Mouse (Mus musculus): ENCODE measurements around the gene Inpp4a. TPM values are rescaled to one million over a fixed set of nuclear protein-coding genes. Genes with fewer than 3 reads are reported as not detected.

The Inpp4a gene
- polyA plus RNA-seq (2012; rRNA removed; ENCODE audit: low replicate concordance), result 13.2 and 17.1 TPM in 2 replicates

DNA sequence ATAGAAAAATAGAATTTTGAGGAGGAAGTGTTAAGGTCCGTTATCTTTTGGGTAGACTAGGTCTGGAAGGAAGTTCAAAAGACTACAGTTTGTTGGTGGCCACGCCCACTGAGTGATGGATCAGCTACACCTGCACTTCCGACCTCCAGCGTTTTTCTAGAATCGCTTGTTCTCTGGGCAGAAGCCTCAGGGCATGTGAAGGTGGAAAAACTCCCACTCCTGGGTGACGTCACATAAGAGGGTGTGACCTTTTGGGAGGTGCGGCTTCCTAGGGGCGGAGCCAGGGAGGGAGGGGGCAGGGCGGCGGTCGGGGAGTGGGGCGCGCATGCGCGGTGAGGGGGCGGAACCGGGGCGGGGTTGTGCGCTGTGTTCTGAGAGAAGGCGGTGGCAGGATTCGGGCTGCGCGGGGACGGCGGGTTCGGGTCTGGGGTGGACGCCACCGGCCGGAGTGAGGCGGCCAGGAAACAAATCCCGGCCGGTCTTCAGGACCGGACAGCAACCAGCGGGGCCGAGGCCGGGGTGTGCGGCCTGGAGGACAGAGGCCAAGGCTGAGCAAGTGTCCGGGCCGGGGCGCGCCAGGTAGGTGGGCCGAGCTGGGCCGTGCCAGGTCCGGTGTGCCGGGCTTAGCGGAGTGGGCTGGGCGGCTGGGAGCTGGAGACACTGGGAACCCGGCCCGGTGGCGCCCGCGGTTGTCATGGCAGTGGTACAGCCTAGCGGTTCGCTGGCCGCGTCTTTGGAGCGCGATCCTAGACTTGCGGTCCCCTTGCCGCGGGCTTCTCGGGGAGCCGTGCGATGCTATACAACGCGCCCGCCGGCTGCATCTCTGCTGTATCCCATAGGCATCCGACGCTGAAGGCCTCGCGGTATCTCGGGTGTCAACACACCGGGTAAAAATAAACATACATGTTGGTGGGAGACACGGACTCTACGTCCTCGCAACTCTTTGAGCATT is at the start of gene Inpp4a:
TSS of gene Inpp4a (plus strand) at position 326 of the 952 bp plus-strand sequence.

DNA sequence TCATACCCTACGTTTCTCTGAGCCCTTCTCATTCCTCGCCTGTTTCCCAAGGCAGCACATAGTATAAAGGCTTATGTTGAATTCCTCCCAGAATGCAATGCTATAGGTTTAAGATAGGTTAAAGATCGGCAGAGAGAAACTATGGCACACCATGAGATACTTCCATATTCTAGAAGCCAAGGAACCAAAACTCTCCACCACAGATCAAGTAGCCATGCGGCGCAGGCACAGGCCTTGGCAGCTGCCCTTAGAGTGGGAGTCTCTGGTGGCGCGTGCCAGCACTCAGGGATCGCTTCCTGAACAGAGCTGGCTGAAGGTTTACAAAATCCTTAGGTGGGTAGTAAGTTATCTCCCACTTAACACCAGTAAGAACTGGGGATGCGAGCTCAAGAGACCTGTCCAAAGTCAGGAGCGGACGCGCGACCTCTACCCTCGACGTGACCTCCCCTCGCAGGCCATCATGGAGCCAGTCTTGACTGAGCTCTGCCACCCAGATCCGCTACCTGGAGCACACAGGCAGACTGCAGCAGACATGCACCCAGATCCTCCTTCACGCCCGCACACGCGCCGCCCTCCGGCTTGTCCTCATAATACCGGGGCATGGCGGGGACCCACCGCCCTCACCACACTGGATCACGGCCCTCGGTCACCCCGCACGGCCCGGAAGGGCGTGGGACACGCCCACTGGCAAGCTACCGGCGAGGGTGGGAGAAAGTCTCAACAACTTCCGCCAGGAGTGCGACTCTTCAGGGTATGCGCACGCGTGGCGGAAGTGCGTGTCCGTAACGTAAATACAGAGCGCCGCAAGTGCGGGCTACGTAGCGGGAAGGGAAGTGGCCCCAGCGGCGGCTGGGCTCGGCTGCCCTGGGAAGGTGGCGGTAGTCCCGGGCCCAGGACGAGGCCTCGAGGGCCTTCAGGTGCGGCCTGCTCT is 130.0 kb downstream of the Inpp4a start, which contains the start of the genes Coa5 and Unc50:
TSS of gene Coa5 (minus strand) at position 738 of the 931 bp plus-strand sequence.
TSS of gene Unc50 (plus strand) at position 774 of the 931 bp plus-strand sequence.

Other genes with a start within 250 kb of the Inpp4a start
- gene Cnga3, start 85.4 kb upstream of the Inpp4a start, polyA plus RNA-seq (2012; rRNA removed; ENCODE audit: low replicate concordance), result 0.04 and 0.30 TPM in 2 replicates
- gene Coa5, start 130.2 kb downstream of the Inpp4a start, polyA plus RNA-seq (2012; rRNA removed; ENCODE audit: low replicate concordance), result 47.2 and 127 TPM in 2 replicates
- gene Unc50, start 130.3 kb downstream of the Inpp4a start, polyA plus RNA-seq (2012; rRNA removed; ENCODE audit: low replicate concordance), result 43.7 and 57.7 TPM in 2 replicates
- gene Mgat4a, start 241.2 kb downstream of the Inpp4a start, polyA plus RNA-seq (2012; rRNA removed; ENCODE audit: low replicate concordance), result 5.6 and 8.1 TPM in 2 replicates